Mouse (Mus musculus) liver, postnatal 0 days (tissue): ENCODE data around the gene BC067074.

Experiments used
- CTCF ChIP-seq: sonication (generic); IDR thresholded peaks from 2 replicates; pipeline ENCODE4 v1.5.1; 2016; ENCODE audit warnings: antibody characterized with exemption, low read depth
- EP300 ChIP-seq: IDR thresholded peaks from 2 replicates; pipeline ENCODE4 v1.6.1; 2016; ENCODE audit warnings: antibody characterized with exemption, low read depth, mild to moderate bottlenecking

DNA sequence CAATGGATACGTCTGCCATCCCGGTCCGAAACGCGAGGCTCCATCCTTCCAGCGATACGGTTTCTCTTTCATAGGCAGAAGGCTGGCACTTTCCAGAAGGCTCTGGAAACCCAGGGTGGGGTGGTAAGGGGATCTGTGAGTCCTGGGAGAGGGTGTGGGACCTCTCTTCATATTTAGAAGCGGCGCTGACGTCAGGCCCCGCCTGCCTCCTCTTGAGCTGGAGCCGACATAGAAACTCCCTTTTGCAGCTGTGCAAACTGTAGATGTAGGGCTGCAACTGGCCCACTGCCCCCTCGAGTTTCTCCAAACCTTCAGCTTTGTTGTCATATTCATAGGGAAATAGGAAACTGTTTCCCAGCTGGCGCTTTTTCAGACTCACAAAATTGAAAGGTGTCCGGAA, 101.6 kb downstream of the BC067074 start:
- TF ChIP-seq EP300, result no peak
- TF ChIP-seq CTCF, result no peak
